Mouse (Mus musculus): ENCODE data around the gene Fam241a.

DNA sequence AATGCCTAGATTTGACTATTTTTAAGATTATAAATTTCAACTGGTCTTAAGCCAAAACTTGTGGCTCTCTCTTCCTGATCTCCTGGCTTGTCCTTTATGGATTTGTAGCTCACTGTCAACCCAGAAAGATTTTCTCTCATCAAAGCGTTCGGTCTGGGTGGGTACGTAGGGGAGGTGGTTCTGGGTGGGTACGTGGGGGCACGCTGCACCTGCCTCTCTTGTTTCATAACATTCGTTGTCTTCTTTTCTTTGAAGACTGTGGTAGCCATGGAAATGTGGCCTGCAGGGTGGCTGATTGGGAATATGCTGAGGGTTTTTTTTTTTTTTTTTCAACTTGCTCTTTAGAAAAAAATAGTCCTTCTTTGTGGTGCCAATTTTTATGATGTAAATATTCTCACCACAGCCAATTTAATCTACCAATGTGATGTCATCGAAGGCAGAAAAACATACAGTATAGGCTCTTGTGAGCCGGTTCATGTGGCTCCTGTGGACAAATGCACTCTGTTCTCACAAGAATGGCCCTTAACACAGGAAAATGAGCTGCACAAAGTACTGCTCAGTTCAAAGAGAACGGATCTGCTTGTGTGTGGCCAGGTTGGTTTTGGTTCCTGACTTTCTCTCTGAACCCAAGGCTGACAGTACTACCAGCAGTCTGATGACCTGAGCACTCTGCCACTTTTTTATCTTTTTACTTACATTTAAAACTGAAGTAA lies 27.9 kb downstream of the Fam241a start:
- TF ChIP-seq FLI1 (IDR thresholded peaks at IDR 0.05; ENCODE audit: low read length): no peak
- no peak for TF ChIP-seq GATA1 (IDR thresholded peaks at IDR 0.05; ENCODE audit: borderline replicate concordance, low read length)
